Mouse (Mus musculus) cerebellum, postnatal 25 days (tissue): Measurements from ENCODE around the gene Dhx15.

Experiments used
- DNase-seq, 2 experiments: peaks; one replicate each; pipeline ENCODE4 v3.0.0; 2021; ENCODE audit warnings: mixed read lengths in 2 of 2

The Dhx15 gene

DNA sequence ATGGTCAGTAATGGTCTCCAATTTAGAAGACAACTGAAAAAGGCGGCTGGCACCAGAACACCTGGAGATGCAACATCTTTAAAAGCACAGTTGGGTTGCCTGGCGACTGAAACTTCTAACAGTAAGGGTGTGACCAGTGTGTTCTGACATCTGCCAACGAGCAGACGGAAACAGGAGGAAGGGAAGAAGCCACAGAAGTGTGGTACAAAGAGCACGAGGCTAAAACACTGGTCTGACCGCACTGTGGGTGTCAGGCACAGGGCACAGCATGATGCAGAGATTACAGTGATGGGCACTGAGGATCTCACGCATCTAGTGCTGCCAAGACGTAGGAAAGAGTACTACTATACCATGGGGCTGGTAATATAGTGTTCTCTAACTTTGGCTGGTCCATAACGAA, 48.4 kb downstream of the Dhx15 start:
- no peak for DNase-seq

DNA sequence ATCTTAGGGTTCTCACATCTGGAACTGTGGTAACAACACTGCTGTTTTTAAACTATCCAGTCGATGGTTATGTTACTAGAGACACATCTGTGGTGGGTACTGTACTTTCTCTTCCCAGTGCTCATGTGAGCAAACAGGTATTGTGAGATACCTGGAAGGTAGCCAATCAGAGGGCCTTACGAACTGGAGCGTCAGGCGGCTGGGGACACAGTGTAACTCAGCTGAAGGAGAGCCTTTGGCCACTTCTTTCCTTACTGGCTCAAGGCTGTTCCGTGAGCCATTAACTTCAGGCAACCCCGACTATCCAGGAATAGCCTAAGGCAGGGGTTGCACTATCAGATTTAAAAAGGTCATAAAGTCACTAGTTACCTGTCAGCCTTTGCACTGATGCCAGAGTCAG, 51.5 kb downstream of the Dhx15 start:
- DNase-seq, result no peak

DNA sequence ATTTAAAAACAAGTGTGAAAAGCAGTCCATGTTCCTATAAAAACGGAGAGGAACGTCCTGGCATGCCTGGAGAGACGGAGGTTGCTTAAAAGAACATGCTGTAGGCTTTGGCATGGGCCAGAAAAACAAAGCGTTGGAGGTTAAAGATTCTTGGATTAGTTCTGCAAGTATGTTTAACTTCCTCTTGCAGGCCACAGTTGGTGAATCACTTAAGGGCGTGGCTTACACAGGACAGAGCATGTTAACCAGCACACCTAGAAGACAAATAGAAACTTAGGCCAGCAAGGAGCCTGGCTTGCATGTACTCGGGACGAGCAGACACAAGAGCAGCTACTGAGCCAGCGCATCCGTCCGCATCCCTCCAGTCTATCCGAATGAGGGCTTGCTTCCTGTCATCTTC, 52.2 kb downstream of the Dhx15 start:
- no peak for DNase-seq

DNA sequence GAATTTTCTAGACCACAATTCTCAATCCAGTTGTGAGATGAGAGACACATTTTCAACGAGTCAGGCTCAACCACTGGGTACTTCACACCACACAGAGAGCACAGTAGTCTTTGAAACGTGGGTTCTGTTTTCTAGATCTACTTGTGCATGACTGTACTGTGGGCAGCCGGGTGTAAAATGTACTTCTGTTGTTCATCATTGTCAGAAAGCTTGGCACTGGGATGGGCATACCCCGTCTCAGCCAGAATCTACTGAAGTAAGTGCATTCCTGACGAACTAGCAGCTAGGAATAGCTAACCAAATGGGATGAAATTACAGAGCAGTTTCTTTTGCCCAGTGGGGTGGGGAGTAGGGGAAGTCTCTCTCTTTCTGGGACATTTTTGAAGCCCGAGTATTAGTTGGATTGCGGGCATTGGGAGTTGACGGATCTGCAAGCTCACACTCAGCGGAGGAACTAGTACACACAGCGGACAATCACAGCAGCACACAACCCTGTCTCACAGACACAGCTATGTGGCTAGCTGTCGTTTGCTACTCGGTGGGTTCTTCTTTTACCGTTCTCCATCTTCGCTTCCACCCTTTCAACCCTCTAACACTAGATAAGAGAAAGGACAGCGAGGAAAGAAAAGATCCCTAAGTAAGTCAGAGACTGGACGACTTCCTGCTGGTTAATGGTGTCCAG, 54.7 kb downstream of the Dhx15 start:
- DNase-seq, result no peak

DNA sequence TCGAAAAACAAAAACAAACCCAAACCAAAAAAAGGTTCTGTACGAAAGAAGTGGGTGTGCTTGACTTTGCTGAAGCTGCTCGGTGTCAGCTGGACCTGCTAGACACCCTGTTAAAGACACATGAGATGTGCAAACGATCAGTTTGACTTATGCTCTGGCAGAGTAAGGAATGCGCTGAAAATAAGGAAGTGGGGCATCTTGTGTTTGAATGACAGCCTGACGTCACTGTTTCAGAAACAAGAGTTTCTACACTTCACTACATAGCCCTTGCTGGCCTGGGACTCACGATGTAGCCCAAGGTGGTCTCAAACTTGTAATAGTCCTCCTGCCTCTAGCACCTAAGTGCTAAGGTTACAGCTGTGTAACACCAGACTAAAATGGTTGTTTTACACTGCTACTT, 57.5 kb downstream of the Dhx15 start:
- no peak for DNase-seq

DNA sequence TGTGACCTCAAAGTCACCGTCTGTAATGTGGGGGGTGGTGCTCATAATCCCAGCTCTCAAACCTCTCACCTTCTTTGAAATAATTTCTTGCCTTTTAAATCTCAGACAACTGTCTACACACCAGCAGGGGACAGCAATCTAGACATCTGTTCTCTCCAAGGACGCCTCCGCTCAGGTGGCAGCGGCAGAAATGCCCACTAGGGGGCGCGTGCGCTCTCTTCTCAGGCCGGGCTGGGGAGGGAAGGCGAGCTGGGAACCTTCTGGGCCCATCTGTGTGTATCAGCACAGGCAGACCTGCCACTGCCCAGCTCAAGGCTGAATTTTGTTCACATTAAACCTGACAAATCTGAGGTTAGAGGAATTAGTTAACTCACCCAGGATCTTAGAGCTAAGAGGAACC, 58.2 kb downstream of the Dhx15 start:
- DNase-seq, result peak; percentile 75 to 85

DNA sequence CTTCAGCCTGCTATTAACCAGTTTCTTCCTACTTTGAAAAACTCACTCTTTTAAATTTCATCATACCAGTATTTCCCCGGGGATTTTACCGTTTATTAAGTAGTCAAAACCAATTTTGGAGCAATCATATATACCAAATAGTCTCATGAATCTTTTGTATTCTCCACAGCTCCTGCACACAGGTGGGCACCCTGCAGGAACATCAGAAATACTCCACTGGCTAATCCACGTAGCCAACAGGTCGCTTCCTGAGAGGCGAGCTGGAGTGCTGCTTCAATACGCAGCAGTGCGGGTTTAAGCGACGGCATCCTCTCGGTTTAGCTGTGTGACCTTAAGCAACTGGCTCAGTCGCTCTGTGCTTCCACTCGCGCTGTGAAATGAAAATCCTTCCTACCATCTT, 58.9 kb downstream of the Dhx15 start:
- no peak for DNase-seq

DNA sequence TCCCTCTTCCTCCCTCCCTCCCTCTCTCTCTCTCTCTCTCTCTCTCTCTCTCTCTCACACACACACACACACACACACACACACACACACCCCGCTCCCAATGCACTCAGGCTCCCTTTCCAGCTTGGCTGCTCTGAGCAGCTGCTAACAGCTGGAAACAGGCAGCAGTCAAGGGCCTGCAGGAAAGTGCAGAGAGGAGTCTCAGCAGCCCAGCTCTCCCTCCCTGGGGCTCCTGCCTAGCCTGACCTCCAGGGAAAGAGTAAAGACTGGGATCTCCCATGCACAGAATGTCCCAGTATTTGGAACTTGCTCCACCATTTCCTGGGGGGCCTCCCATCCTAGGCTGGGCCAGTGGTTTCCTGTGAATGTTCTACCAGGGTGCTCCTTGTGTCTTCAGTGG, 59.8 kb downstream of the Dhx15 start:
- DNase-seq, result no peak

DNA sequence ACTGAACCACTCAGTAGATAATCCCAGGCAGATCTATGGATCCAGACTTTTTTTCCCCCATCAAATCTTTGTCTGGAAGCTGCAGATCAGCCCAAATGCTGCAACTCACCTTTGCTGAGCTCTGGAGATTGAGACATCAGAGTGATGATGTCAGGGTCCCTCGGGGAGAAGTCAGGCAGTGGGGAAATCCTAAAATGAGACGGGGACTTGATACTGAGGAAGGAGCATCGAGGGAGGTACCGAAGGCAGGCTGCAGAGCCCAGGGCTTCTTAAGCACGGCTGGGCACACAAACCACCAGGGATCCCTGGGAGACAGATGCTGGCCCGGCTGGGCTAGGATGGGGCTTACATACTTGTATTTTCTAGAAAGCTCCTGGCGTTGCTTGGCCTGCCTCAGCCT, 64.1 kb downstream of the Dhx15 start:
- DNase-seq, result no peak

DNA sequence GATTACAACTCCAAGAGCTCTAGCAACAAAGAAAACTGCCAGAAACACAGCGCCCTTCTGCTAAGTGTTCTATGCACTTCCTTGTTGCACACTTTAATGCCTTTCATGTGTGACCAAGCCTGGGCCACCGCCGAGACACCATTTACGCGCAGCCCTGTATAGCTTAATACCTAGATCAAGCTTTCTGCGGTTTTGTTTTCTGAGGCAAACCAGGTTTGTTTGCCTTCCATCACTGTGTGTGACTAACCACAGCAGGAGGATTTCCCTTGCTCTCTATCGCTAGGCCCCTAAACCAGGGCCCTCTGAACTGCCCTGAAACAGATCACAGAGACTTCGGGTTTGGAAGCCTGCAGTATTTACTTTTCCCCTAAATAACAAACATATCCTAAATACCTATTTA, 64.5 kb downstream of the Dhx15 start:
- DNase-seq, result no peak

DNA sequence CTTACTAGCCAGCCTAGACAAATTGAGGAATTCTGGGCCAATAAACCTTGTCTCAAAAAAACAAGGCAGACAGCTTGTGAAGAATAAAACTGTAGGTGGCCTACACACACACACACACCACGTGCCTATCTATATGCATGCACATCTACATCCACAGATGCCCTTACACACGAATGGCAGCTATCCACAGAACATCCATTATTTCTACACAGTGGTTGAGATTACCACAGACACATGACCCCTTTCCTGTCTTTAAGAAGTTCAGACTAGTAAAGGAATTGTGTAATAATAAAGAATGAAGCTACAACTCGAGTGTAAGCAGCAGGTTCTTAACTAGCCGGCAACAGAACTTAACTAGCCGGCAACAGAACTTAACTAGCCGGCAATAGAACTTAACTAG, 68.2 kb downstream of the Dhx15 start:
- DNase-seq, result no peak

DNA sequence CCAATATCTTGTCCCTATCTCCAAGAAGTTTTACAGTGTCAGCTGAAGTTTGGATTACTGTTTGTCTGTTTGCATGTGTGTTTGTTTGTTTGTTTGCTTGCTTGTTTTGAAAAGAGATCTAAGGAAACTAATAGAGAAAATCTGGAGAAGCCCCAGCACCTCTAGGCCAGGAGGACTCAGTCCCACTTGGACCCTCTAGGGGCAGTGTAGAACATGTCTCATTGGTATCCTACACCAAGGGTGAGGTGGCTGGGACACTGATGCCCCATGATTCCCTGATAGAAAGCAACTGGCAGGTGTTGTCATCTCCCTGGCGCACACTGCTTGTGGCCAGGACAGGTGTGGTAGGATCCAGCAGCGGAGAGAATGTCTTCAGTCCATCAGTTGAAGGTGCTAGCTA, 70.5 kb downstream of the Dhx15 start:
- peak in 1 of 2 experiments; percentile 23 for DNase-seq

DNA sequence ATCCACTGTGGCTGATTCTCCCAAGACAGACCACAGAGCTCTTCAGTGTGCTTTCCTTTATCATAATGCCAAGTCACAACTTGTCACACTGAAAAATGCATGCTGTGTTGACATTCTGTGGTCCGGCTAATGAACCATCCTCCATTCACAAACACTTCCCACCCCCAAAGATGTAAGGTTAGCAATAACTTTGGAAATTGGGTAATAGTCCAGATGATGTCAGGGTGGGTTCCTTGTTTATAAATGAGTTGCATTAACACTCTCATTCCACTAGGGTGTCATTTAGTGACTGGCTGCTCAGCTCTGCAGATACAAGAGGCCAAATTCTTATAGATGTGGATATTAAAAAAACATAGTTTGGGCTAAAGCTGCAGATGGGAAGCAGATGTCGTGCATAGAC, 71.1 kb downstream of the Dhx15 start:
- no peak for DNase-seq

DNA sequence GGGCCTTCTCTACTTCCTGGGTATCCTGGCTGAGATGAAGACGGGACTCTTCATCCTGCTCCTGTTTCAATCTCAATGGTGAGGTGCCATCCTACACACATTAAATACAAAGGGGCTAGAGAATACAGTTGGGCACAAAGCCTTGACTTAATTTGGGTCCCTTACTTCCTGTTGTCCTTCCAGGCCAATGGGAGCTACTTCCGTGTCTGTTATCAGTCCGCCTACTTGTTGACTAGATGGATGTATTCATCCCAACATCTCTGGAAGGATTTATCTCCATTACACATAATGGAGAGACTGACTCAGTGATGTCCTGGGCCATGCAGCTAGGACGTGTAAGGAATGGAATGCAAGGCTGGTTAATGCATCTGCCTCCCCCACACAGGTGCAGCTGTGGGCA, 72.5 kb downstream of the Dhx15 start:
- DNase-seq, result no peak

DNA sequence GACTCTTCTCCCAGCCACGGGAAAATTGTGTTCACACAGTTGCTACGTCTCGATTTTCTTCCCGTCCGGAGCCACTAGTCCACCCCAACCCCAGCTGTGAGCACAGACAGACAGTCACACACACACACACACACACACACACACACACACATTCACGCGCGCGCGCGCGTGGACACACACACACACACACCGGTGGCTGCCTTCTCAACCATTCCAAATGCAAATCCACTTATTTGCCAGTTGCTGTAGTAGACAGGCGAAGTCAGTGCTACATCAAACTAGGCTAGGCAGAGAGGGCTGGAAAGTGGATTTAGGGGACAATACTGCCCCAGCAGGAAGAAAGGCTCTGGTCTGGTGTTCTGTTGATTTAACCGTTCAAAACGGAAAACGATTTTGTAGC, 73.9 kb downstream of the Dhx15 start:
- peak in 1 of 2 experiments; percentile 69 for DNase-seq

DNA sequence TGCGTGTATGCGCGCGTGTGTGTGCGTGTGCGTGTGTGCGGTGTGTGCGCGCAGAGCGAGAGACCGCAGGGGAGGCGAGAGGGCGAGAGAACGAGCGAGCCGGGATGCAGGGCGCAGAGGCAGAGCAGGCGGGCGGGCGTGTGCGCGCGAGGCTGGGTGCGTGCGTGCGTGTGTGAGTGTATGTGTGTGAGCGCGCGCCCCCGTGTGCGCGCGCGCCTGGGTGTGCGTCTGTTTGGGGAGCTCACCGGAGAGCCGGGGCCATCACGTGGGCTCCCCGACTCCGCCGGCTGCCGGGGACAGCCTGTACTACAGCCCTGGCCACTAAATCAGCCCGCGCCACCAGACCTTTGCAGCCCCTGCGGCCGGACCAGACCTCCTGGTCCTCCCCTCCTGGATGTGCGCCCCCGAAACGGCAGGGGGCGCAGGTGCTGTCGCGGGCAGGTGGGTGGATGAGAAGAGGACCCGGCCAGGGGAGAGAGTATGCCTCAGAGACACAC, 74.4 kb downstream of the Dhx15 start:
- DNase-seq, result peak; percentile 90 to 94

DNA sequence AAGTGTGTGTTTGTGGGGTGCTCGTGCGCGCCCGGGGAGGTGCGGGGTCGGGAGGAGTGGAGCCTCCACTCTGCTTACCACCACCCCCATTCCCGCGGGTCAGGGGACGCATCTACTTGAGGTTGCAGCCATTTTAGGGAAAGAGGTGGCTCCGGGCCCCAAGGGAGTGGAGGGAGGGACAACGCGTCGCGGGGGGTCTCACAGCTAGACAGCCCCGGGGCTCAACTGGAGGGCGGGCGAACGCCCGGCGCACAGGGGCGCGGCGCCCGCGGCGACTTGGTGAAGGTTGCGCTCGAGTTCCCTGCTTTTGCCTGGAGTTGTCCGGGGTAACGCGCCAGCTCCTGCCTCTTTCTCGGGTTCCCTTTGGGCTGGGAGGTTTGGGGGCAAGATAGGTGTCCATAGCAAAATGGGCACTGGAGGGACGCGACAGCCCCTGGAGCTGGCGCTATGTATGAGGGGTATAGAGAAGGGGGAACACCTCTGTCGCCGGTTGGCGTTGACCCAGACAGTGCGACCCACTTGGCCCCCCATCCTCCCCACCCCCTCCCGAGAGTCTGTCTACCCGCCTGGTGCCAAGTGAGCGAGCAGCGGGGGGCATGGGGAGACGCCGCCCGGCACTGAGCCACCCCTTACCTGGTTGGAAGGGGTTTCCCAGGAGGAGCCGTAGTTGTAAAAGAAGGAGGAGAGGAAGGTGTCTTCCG, 75.4 kb downstream of the Dhx15 start:
- peak; percentile 57 to 72 for DNase-seq

DNA sequence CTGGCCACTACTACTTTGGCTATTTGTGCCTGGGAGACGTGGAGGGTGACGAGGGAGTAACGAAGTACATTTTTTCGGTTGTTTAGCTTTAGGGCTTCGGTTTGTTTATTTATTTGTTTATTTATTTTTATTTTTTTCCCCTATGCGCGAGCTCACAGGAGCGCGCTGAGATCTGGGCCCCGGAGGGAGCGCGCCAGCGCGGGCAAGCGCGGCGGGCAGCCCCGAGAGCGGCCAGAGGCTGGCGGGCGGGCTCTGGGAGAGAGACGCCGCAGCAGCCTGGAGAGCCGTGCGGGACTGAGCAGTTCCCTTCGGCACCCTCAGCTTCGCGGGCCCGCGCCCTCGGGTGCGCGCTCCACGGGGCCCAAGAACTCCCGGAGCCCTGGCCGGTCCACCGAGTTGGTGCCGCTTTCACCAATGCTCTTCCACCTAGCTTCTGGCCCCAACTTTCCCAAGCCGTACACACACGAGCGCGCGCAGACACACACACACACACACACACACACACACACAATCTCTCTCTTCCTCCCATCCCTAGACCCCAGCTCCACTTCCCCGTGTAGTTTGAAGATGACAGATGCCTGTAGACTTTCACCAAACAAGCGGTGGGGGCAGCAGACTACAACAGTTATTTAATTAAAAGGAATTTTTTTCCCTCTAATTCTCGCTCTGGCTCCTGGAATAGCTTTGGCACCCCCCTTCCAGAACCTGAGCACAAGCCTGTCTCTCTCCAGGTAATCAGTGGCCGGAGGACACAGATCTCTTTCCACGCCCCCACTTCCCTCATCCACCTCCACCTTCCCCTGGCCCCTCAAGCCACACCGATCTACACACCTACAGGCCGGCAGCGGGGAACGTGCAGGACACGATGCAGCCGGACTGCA, 76.2 kb downstream of the Dhx15 start:
- peak; percentile 70 to 73 for DNase-seq

DNA sequence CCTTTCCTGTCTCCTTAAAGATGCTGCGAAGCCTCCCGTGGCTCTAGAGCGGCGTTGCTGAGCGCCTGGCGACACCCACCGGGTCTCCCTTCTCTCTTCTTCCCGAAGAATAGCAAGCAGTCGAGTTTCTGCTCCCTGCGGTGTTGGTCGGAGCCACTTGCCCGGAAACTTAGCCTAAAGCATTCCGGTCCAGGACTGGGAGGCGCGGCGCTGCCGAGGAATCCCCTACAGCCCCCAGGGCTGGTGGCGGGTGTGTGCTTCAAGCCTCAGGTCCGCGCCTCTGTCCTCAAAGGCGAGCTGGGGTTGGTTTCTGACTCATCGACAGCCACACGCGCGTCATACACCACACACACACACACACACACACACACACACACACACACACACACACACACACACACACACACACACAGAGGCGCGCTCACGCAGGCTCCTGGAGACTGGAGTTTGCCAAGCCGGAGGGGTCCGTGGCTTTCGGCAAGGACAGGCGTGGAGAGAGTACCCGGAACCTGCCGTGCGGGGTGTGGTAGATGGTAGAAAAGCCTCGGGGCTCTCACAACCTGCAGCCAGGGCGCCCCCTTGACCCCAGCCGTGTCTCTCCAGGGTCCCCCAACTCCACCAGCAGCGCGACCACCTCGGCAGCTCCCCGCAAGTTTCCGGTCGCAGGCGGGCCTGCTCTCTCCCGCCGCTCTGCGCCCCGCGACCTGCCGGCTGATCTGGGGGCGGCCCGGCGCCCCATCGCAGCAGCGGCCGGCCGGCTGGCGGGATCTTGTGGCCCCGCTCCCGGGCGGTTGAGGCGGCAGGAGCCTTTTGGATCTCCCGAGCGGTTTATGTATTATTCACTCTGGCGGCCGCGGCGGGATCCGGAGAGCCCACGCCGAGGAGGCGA, 77.1 kb downstream of the Dhx15 start:
- DNase-seq, result peak; percentile 55 to 58

DNA sequence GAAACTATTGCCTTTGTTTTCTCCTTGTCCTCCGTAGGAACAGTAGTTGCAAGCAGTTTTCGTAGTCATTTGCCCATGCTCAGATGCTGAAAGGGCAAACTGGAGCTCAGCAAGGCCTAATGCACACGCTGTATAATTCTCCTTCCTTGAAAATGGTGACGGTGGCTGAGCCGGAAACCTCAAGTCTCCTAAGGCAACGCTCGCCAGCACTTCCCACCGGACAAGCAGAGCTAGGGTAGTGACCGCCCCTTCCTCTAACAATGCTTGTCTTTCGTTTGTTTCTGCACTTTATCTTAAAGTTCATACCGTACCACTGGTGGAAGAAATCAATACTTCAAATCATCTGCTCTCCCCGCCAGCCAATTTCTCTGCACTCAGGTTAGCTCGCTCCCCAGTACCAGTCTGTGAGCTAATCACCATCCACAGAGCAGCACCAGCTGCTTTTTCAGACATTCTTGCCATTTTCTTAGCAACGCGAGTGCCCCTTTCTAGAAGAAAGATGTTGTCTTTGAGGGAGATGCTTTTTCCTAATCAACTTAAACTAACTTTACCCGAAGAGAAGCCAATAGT, 78.0 kb downstream of the Dhx15 start:
- DNase-seq, result no peak

DNA sequence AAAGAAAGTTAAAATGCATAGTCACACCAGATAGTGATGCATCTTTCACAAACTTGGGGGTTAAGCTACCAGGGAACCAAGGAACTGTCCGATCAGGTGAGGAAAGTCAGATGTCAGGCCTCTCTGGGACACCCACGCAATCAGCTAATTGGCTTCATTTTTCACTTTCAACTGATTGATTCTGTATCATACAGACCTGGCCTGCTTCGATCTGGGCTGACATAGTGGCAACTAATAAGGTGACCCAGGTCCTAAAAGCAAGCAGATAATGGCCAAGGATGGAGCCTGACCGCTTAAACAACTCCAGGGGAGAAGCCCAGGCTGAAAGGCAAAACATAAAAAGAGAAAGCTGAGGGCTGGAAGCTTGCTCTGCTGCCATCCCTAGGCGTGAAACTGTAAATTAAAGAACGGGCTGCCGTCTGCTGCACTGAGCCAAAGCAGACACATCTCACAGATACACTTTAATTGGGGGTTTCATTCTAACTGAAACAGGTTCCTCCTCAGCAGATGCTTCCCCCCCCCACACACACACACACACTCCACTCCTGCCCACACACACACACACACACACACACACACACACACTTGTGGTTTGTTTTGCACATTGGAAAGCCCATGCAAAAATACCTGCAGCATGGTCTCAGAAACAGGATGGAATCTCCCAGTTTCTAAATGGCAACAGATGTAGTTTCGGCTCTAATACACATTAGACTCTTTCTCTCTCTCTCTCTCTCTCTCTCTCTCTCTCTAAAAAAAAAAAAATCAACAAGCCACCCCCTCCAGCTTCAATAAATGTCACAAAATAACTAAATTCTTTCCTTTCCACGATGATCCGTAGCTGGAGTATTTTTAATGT, 79.3 kb downstream of the Dhx15 start:
- DNase-seq, result peak in 1 of 2 experiments; percentile 33
